In genomic region chr4:122923392-122924344, GRCm38 (mm10) we compare ENCODE assay signal across 14 mouse cellular contexts. TPM values are rescaled to one million over a fixed set of nuclear protein-coding genes. Genes with fewer than 3 reads are reported as not detected.
DNase-seq lines count a peak whose midpoint lies in the region; ATAC-seq and TF ChIP-seq lines count a peak whose summit lies in the region.
"Had no signal": no experiment of that assay in that cellular context is flagged by ENCODE, and none has a peak within 500 bp of the region (broad histone marks: within the 10 kb centered on the region; RNA-seq: fewer than 3 reads in every experiment).

No protein-coding gene starts in this region.

- WGBS in lung, postnatal 0 days: 67% methylated on average over 15 of the region's 15 CpGs
- 49% methylated on average over 15 of the region's 15 CpGs for WGBS in kidney, adult 2 months
- 91% methylated on average over 15 of the region's 15 CpGs for WGBS in forebrain, embryonic 12.5 days

- peak; percentile 22 for DNase-seq in gastrocnemius, adult 18-20 months (ENCODE audit: low spot score)
- DNase-seq in gastrocnemius, postnatal 10 days: no peak
- peak; percentile 10 for DNase-seq in lung, postnatal 0 days (ENCODE audit: low spot score)
- DNase-seq in lung, postnatal 25 days (ENCODE audit: low spot score): no peak
- peak; percentile 76 for DNase-seq in kidney, adult 2 months
- no peak for DNase-seq in embryo, embryonic 9.5 days (ENCODE audit: extremely low spot score)
- DNase-seq: cerebellum, adult 18-20 months; embryo, embryonic 11 days; retina, postnatal 1 day; thymus, postnatal 4 days had no signal

- H3K4me2 ChIP-seq in lung, postnatal 0 days (replicated peaks; ENCODE audit: low read depth, low read length): no peak overlapping the region
- H3K4me2 ChIP-seq in forebrain, embryonic 12.5 days: no peak overlapping the region
- H3K4me2 ChIP-seq: hindbrain, embryonic 15.5 days had no signal

- H3K36me3 ChIP-seq in lung, postnatal 0 days (ENCODE audit: insufficient read depth, low read length): no peaks in the 10 kb centered on the region
- H3K36me3 ChIP-seq in kidney, adult 2 months (ENCODE audit: control insufficient read depth, insufficient read depth, low read length): no peaks in the 10 kb centered on the region
- H3K36me3 ChIP-seq in forebrain, embryonic 12.5 days (replicated peaks): no peaks in the 10 kb centered on the region
- H3K36me3 ChIP-seq: hindbrain, embryonic 15.5 days had no signal

- no peaks in the 10 kb centered on the region for H3K9me3 ChIP-seq in lung, postnatal 0 days (ENCODE audit: low read length)
- H3K9me3 ChIP-seq in forebrain, embryonic 12.5 days: no peaks in the 10 kb centered on the region
- H3K9me3 ChIP-seq: hindbrain, embryonic 15.5 days had no signal

- H3K9ac ChIP-seq in lung, postnatal 0 days (replicated peaks; ENCODE audit: low read depth): no peak overlapping the region
- H3K9ac ChIP-seq in forebrain, embryonic 12.5 days: no peak overlapping the region
- H3K9ac ChIP-seq: hindbrain, embryonic 15.5 days had no signal

- no peaks in the 10 kb centered on the region for H3K4me1 ChIP-seq in lung, postnatal 0 days (ENCODE audit: insufficient read depth, low read depth, low read length)
- H3K4me1 ChIP-seq in kidney, adult 2 months (ENCODE audit: control insufficient read depth, insufficient read depth, low read length): peaks cover 11% of the 10 kb centered on the region; the same call in 1 of the 2 replicates
- H3K4me1 ChIP-seq in forebrain, embryonic 12.5 days: peaks cover 11% of the 10 kb centered on the region; the same call in 1 of the 2 replicates
- H3K4me1 ChIP-seq: hindbrain, embryonic 15.5 days had no signal

- TF ChIP-seq POLR2A in kidney, adult 2 months (IDR thresholded peaks at IDR 0.05; ENCODE audit: low read depth, low read length): no peak

- no peak for ATAC-seq in lung, postnatal 0 days
- ATAC-seq in monocyte, adult 5-6 weeks (replicated peaks; ENCODE audit: insufficient number of reproducible peaks, low FRiP score, low TSS enrichment, poor library complexity, severe bottlenecking): 0 out of 2 replicates have a peak, but pooled peaks have one; percentile 13
- ATAC-seq in forebrain, embryonic 12.5 days (ENCODE audit: low FRiP score): no peak

- no peak for TF ChIP-seq EP300 in lung, postnatal 0 days (IDR thresholded peaks at IDR 0.05)

- H3K4me3 ChIP-seq in lung, postnatal 0 days (ENCODE audit: low read depth, low read length): no peak overlapping the region
- no peak overlapping the region for H3K4me3 ChIP-seq in kidney, adult 2 months (ENCODE audit: insufficient read depth, low read depth, low read length)
- H3K4me3 ChIP-seq in forebrain, embryonic 12.5 days (replicated peaks): no peak overlapping the region
- H3K4me3 ChIP-seq: hindbrain, embryonic 15.5 days had no signal

- H3K27me3 ChIP-seq in lung, postnatal 0 days (replicated peaks; ENCODE audit: insufficient read depth, low read length): no peaks in the 10 kb centered on the region
- no peaks in the 10 kb centered on the region for H3K27me3 ChIP-seq in kidney, adult 2 months (replicated peaks; ENCODE audit: control insufficient read depth, insufficient read depth, low read length)
- no peaks in the 10 kb centered on the region for H3K27me3 ChIP-seq in forebrain, embryonic 12.5 days
- H3K27me3 ChIP-seq: hindbrain, embryonic 15.5 days had no signal

- TF ChIP-seq CTCF in lung, postnatal 0 days (IDR thresholded peaks at IDR 0.05): no peak
- TF ChIP-seq CTCF in kidney, adult 2 months (conservative IDR thresholded peaks at IDR 0.05; ENCODE audit: insufficient read depth, insufficient read length, low read depth, low read length): no peak

- no peak overlapping the region for H3K27ac ChIP-seq in lung, postnatal 0 days (ENCODE audit: low read length)
- H3K27ac ChIP-seq in kidney, adult 2 months (ENCODE audit: insufficient read depth, low read depth, low read length): peak overlapping the region; percentile 88
- no peak overlapping the region for H3K27ac ChIP-seq in forebrain, embryonic 12.5 days
- H3K27ac ChIP-seq: hindbrain, embryonic 15.5 days had no signal

RNA-seq across cellular contexts. Expression of gene Mfsd2a, which starts 37.3 kb away (rescaled TPM):
- under 1 TPM; 0.39 to 0.81 TPM for total RNA-seq in gastrocnemius, adult 18-20 months (2021)
- 1 to 10 TPM in 1 of 2 experiments, under 1 TPM in 1; 0.36 to 1.2 TPM for total RNA-seq in gastrocnemius, postnatal 10 days (2021)
- polyA plus RNA-seq in lung, postnatal 0 days (2015; fragmentation: Nextera tagmentation; extraction: Ambion mirVana): 0.38 and 1.2 TPM in 2 replicates
- polyA plus RNA-seq in kidney, adult 2 months (2012; rRNA removed): 27.6 and 43.9 TPM in 2 replicates
- total RNA-seq in monocyte, adult 5-6 weeks (2017): not detected in 3 replicates
- 21.7 TPM in 2 replicates for polyA plus RNA-seq in forebrain, embryonic 12.5 days (2016; fragmentation: Nextera tagmentation; extraction: Ambion mirVana)
- total RNA-seq: megakaryocyte-erythroid progenitor cell, adult 5-6 weeks had no signal

RNA-seq across cellular contexts. Expression of gene Cap1, which starts 37.8 kb away (rescaled TPM):
- 10 to 100 TPM; 16.7 to 25.5 TPM for total RNA-seq in gastrocnemius, adult 18-20 months (2021)
- 10 to 100 TPM; 46.1 to 64.2 TPM for total RNA-seq in gastrocnemius, postnatal 10 days (2021)
- polyA plus RNA-seq in lung, postnatal 0 days (2015; fragmentation: Nextera tagmentation; extraction: Ambion mirVana): 66.8 and 66.9 TPM in 2 replicates
- 89.3 and 101 TPM in 2 replicates for polyA plus RNA-seq in kidney, adult 2 months (2012; rRNA removed)
- total RNA-seq in monocyte, adult 5-6 weeks (2017): 562 to 797 TPM (median 623 TPM) in 3 replicates
- polyA plus RNA-seq in forebrain, embryonic 12.5 days (2016; fragmentation: Nextera tagmentation; extraction: Ambion mirVana): 28.1 and 44.4 TPM in 2 replicates

Comparison
In these comparisons a context has a peak if more than half of its experiments do, and no peak if none do; other contexts are left out.
1. DNase-seq: peak in gastrocnemius, adult 18-20 months (single experiment), lung, postnatal 0 days (single experiment) and kidney, adult 2 months (single experiment); none in gastrocnemius, postnatal 10 days (single experiment), lung, postnatal 25 days (single experiment) and embryo, embryonic 9.5 days (single experiment).